Mouse (Mus musculus) A20 (cell line): ENCODE results near the gene Tdrd9.

ENCODE experiments used
- DNase-seq: peaks from one replicate; pipeline ENCODE4 v3.0.0-alpha.2; 2011; ENCODE audit warnings: low read depth, low spot score

Gene Tdrd9

DNA sequence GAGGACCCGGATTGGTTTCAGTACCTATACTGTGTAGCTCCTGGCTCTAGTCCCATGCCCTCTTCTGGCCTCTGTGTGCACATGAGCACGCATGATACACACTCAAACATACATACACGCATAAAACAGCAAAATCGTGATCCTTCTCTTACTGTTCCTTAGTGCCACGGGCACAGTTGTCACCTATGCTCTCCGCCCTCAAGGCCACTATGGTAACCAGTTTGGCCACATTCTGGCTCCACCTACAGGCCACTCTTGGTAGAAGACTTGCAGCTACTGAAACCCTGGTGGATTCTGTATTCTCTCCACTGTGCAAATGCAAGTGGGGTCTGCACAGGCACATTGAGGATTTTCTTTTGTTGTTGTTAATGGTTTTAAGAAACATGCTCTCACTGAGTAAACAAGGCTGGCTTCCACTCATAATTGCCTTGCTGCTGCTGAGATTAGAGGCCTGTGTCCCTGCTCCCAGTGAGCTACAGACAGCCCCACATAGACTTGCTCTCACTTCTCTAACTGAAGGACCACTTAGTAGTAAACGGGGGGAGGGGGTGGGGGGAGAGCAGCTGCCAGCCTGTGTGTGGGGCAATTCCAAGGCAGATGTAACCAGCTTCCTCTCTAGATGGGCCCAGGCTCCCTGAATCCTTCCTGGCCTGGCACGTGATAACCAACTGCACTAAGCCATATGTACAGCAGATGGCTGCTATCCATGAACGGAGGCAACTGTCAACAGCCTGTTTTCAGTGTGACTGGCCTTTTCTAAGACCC is 13.1 kb upstream of the Tdrd9 start:
- peak; percentile 80 for DNase-seq

DNA sequence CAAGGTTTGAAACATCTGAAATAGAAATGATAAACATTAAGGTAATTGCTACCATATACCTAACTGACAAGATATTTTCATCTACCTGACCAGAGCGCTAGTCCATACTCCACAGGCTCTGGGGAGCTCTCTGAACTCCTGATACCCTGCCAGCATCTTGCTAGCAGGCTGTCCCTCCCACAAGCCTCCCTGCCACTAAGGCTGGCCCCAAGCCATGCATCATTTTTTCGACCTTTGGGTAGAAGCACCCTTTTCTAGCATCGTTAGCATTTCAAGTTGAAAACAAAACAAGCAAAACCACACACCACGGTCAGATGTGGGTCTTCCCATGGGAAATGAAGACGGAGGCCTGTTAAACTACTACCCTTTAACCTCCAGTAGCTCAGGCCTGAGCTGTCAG is 8.0 kb upstream of the Tdrd9 start:
- DNase-seq = no peak

DNA sequence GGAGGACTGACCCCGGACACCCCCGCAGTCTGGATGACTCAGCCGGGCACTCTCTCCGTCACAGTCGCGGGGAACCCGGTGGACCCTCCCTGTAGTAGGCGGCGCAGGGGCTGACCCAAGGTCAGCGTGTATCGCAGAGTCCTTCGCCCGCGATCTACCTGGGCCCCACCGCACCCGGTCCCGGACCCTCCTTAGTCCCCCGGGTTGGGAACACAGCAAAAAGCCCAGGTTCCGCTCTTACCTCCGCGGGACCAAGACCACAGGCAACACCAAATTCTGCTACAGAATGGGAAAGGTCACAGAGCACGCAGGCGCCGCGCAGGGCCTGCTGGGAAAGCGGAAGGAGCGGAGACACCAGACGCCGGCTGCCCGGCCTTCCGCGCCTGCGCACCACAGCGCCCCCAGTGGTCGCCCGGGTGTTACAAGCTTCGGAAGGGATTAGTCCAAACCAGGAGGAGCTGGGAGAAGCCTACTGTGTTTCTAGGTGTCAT is 4.6 kb upstream of the Tdrd9 start, which contains the start of gene Atp5mpl:
Gene Atp5mpl, minus strand, starts transcription at position 295 of the 491 bp plus-strand sequence.
- DNase-seq = peak; percentile 94

GRCm38 (mm10) chr12:111970085-111970484 is 1.3 kb upstream of the Tdrd9 start:
- DNase-seq = no peak

DNA sequence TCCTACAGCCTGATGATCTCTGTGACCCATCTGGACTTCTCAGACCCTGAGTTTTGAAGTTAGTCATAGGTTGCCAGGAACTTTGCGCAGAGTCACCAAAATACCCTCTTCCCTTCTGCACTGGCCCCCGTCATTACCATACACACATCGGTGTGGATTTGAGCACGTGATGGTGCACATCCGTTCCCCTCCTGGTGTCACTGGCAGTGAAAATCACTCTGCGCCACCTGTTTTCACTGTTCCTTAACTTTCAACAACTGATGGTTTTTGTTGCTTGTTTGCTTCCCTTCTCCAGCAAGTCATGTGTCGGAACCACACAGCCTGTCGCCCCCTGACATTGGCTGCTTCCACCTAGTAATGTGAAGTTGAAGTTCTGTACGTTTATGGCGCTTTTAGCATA is 1.1 kb downstream of the Tdrd9 start:
- no peak for DNase-seq

- no peak for DNase-seq
These were observed 3.2 kb downstream of the Tdrd9 start for GRCm38 (mm10) chr12:111974578-111974977.

DNA sequence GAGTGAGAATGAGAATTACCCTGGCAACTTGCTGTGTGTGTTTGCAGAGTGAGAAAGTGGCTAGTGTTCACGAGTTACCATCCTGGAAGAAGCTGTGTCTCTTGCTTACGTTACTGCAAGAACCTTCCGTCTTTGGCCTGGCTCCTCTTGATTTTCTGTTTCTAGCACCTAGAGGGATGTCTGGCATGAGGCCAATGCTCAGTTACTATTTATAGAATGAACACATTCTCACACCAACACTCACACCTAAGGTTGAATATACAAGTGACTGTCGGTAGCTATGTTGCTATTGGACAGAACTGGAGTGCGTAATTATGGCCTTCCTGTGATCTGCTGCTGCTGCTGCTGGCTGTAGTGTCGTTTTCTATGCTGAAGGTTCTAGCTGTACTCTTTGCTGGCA is 5.8 kb downstream of the Tdrd9 start:
- DNase-seq = no peak

DNA sequence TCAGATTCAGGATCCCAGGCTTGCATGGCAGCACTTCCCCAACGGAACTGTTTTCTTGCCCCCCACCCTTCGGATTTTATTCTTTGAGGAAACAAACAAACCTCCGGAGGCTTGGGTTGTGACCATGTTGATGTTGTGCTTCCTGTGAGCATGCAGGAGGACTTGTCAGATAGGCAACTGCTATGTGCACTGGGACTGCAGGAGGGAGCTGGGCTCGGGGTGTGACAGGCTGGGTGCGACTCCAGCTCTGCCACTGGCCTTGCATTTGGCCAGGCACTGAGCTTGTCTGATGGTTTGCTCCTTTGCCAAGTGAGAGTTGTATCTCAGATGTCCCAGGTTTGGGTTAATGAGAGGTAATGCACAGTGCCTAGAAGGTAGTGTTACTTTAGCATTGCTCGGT is 6.9 kb downstream of the Tdrd9 start:
- no peak for DNase-seq

- peak; percentile 18 for DNase-seq
These were observed 9.6 kb downstream of the Tdrd9 start, which contains the start of gene Rd3l for GRCm38 (mm10) chr12:111980887-111981367. Gene Rd3l, minus strand, starts transcription at chr12:111981317.

DNA sequence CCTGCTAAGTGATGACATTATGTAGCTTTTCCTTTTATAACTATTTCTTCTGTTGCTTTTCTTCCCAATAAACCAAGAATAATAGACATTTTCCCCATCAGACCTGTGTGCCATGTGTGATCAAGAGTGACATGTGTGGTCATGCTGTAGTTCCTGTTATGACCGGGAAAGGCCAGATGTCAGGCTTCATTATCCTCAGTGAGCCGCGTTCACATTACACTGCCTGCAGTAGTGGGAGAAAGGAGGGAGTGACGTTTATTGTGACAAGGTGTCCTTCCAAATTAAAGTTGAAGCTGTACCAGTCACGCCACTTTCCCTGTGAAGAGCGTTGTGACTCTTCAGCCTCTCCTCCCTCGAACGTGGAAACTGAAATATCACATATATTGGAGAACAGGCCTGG is 10.5 kb downstream of the Tdrd9 start:
- DNase-seq = no peak

- no peak for DNase-seq
These were observed 11.8 kb downstream of the Tdrd9 start for GRCm38 (mm10) chr12:111983165-111983564.

DNA sequence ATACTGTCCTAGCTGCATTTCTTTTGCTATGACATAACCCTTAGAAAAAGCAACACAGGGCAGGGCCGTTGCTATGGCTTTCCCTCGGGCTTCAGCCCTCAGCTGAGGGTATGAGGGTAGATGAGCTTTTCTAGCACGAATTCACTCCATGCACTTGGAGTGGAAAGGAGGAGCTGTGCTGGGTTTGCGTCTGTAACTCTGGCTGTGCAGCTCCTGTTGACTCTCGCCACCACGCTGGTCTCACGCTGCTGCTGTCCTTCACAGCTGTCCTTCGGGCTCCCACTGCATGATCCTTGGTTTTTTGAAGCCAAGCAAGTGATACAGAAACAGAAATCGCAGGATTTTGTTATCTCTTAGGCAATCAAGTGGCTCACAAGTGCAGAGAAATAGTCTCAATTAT is 15.4 kb downstream of the Tdrd9 start:
- no peak for DNase-seq

DNA sequence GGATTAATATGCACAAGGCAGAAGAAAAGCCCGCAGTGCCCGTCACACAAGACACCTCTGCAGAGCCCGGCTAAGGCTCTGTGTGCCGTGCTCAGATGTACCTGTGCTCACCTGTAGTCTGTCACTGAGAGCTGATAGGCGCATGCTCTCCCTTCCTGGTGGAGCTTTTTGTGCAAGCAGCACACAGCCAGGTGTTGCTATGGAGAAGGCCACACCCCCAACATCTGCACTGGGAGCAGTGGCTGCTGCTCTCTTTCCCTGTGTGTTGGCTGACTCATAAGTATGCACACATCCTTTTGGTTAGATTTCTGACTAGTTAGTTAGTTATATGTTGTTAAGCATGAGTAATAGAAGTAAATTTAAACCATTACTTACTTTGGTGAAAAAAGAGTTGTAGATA is 21.3 kb downstream of the Tdrd9 start:
- no peak for DNase-seq

GRCm38 (mm10) chr12:111995161-111995560 is 23.8 kb downstream of the Tdrd9 start:
- peak; percentile 65 for DNase-seq

DNA sequence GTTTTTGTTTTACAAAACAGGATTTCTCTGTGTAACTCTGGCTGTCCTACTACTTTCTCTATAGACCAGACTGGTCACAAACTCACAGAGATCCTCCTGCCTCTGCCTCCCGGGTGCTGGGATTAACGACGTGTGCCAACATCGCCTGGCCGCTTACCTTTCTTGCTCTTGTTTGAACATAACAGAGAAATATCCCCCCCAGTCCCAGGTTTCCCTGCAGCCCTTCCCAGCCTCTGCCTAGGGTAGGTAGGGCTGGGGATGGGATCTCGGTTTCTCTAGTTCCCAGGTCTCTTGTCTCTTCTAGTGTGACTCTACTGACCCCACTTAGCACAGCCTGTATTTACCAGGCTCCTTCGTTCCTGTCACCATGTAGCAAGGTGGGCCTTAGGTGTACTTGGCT is 28.4 kb downstream of the Tdrd9 start:
- DNase-seq = no peak

GRCm38 (mm10) chr12:112001223-112001622 is 29.9 kb downstream of the Tdrd9 start:
- DNase-seq = peak; percentile 59

DNA sequence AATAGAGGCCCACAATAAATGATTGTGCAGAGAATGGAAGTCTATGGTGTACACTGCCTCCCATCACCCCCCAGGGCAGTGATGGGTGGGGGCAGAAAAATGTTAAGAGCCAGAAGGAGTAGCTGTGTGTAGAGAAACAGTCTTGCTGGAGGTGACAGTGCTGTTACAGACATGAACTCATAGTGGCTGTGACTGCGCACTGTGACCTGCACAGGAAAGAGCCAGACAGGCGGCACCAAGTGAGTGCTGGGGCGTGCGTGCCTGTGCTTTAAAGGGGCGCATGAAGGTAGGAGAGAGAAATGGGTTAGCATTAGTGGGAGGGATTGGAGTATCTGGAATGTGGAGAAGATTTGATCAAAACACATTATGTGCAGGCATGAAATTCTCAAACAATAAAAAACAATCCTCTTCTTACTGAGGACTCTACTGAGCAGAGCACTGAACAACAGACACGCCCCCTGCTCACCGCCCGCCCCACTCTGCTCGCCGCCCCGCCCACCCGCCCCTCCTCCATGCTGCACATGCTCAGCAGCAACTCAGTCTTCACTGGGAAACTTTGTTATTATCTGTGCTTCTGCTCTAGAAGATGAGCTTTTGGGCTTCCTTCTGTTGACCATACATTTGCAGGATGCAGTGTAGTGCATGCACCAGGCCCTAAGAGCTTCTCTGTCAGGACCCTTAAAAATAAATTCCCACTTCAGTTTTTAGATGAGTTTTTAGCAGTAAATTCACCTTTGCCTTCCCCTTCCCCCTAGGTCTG is 41.3 kb downstream of the Tdrd9 start:
- DNase-seq = peak; percentile 87

- DNase-seq = no peak
These were observed 42.0 kb downstream of the Tdrd9 start for GRCm38 (mm10) chr12:112013271-112013801.

GRCm38 (mm10) chr12:112016346-112016745 is 45.0 kb downstream of the Tdrd9 start:
- no peak for DNase-seq

- DNase-seq = no peak
These were observed 51.9 kb downstream of the Tdrd9 start for GRCm38 (mm10) chr12:112023306-112023705.

- no peak for DNase-seq
These were observed 53.4 kb downstream of the Tdrd9 start for GRCm38 (mm10) chr12:112024581-112025310.

- DNase-seq = no peak
These were observed 54.1 kb downstream of the Tdrd9 start for GRCm38 (mm10) chr12:112025457-112025856.
